Mouse (Mus musculus) olfactory bulb, adult 2 months (tissue): ENCODE measurements at regions not wholly inside any gene's neighbourhood (a gene's known extent, or its start where the extent isn't known, plus 50 kb on each side); places are given as distances from the start of the nearest gene placed in this dataset.

Experiments used
- CTCF ChIP-seq: fragments of 200-500 bp; IDR thresholded peaks from 2 replicates; pipeline ENCODE4 v1.5.1; 2012; ENCODE audit warnings: low read depth, mild to moderate bottlenecking, low read length, moderate library complexity; ENCODE audit not compliant: insufficient read depth
- POLR2A ChIP-seq: fragments of 200-500 bp; IDR thresholded peaks from 2 replicates; pipeline ENCODE4 v1.6.1; 2012; ENCODE audit warnings: mild to moderate bottlenecking, low read depth, low read length, moderate library complexity; ENCODE audit not compliant: insufficient read depth

GRCm38 (mm10) chr5:46406969-46407368, 549.6 kb upstream of the Lcorl start:
- no peak for TF ChIP-seq POLR2A
- TF ChIP-seq CTCF, result no peak
